7 mouse cellular contexts compared by ENCODE assay signal in genomic region chr1:171113873-171114299, GRCm38 (mm10). TPM values are rescaled to one million over a fixed set of nuclear protein-coding genes. Genes with fewer than 3 reads are reported as not detected.
DNase-seq lines count a peak whose midpoint lies in the region; ATAC-seq lines count a peak whose summit lies in the region.

Gene Cfap126 (plus strand): TSS chr1:171113918.

- no peaks in the 10 kb centered on the region for H3K27me3 ChIP-seq in embryonic facial prominence, embryonic 11.5 days (ENCODE audit: control insufficient read depth, insufficient read depth, low read length)
- no peaks in the 10 kb centered on the region for H3K27me3 ChIP-seq in limb, embryonic 12.5 days
- H3K27me3 ChIP-seq in midbrain, embryonic 13.5 days = peaks cover 6% of the 10 kb centered on the region; the same call in 1 of the 2 replicates

- peak; percentile 60 for ATAC-seq in embryonic facial prominence, embryonic 11.5 days (replicated peaks; ENCODE audit: insufficient number of reproducible peaks, low FRiP score, low TSS enrichment, low read depth)
- 0 out of 2 replicates have a peak, but pooled peaks have one; percentile 16 for ATAC-seq in limb, embryonic 12.5 days (ENCODE audit: insufficient number of reproducible peaks, insufficient read depth, low FRiP score, low TSS enrichment, low read depth)
- peak; percentile 44 for ATAC-seq in midbrain, embryonic 13.5 days

- H3K36me3 ChIP-seq in embryonic facial prominence, embryonic 11.5 days (replicated peaks; ENCODE audit: control insufficient read depth, insufficient read depth, low read depth, low read length) = no peaks in the 10 kb centered on the region
- H3K36me3 ChIP-seq in limb, embryonic 12.5 days = no peaks in the 10 kb centered on the region
- no peaks in the 10 kb centered on the region for H3K36me3 ChIP-seq in midbrain, embryonic 13.5 days

- H3K9me3 ChIP-seq in embryonic facial prominence, embryonic 11.5 days (replicated peaks; ENCODE audit: control insufficient read depth, low read length) = no peaks in the 10 kb centered on the region
- H3K9me3 ChIP-seq in limb, embryonic 12.5 days = no peaks in the 10 kb centered on the region
- no peaks in the 10 kb centered on the region for H3K9me3 ChIP-seq in midbrain, embryonic 13.5 days

- H3K27ac ChIP-seq in embryonic facial prominence, embryonic 11.5 days (replicated peaks; ENCODE audit: low read depth, low read length) = peak within 1 kb of the TSS; percentile 5; the same call in 1 of the 2 replicates
- H3K27ac ChIP-seq in limb, embryonic 12.5 days = peak within 1 kb of the TSS; percentile 82
- H3K27ac ChIP-seq in midbrain, embryonic 13.5 days = peak within 1 kb of the TSS; percentile 44

- under 1% methylated on average over 24 of the region's 24 CpGs for WGBS in embryonic facial prominence, embryonic 11.5 days
- WGBS in limb, embryonic 12.5 days = under 1% methylated on average over 24 of the region's 24 CpGs
- under 1% methylated on average over 24 of the region's 24 CpGs for WGBS in midbrain, embryonic 13.5 days

- peak within 1 kb of the TSS; percentile 52 for H3K4me3 ChIP-seq in embryonic facial prominence, embryonic 11.5 days (ENCODE audit: low read depth, low read length)
- peak within 1 kb of the TSS; percentile 57 for H3K4me3 ChIP-seq in limb, embryonic 12.5 days (replicated peaks)
- H3K4me3 ChIP-seq in midbrain, embryonic 13.5 days (replicated peaks) = peak within 1 kb of the TSS; percentile 48

- no peaks in the 10 kb centered on the region for H3K4me1 ChIP-seq in embryonic facial prominence, embryonic 11.5 days (ENCODE audit: control insufficient read depth, insufficient read depth, low read length)
- peaks cover 9% of the 10 kb centered on the region for H3K4me1 ChIP-seq in limb, embryonic 12.5 days (replicated peaks)
- peaks cover 16% of the 10 kb centered on the region for H3K4me1 ChIP-seq in midbrain, embryonic 13.5 days (replicated peaks)

- H3K9ac ChIP-seq in embryonic facial prominence, embryonic 11.5 days (replicated peaks; ENCODE audit: low read length) = peak within 1 kb of the TSS; percentile 74
- peak within 1 kb of the TSS; percentile 67 for H3K9ac ChIP-seq in limb, embryonic 12.5 days (replicated peaks)
- H3K9ac ChIP-seq in midbrain, embryonic 13.5 days (replicated peaks) = peak within 1 kb of the TSS; percentile 69

- peak within 1 kb of the TSS; percentile 80 for H3K4me2 ChIP-seq in embryonic facial prominence, embryonic 11.5 days (ENCODE audit: low read depth, low read length)
- H3K4me2 ChIP-seq in limb, embryonic 12.5 days = peak within 1 kb of the TSS; percentile 73
- peak within 1 kb of the TSS; percentile 72 for H3K4me2 ChIP-seq in midbrain, embryonic 13.5 days (replicated peaks)

- DNase-seq in adrenal gland, postnatal 10 days = peak; percentile 90
- peak; percentile 67 for DNase-seq in embryonic facial prominence, embryonic 11.5 days (ENCODE audit: low spot score)
- DNase-seq in heart, adult 18-20 months = peak; percentile 92 to 96
- DNase-seq in kidney, adult 18-20 months = peak; percentile 88
- DNase-seq in spleen, adult 12 weeks (ENCODE audit: low spot score) = peak; percentile 50

RNA-seq across cellular contexts. Expression of gene Cfap126, which starts in this region (rescaled TPM):
- total RNA-seq in adrenal gland, postnatal 10 days (2021) = 1 to 10 TPM in 1 of 2 experiments, under 1 TPM in 1; 0.51 to 1.3 TPM
- polyA plus RNA-seq in embryonic facial prominence, embryonic 11.5 days (2014; fragmentation: Nextera tagmentation; extraction: Ambion mirVana) = 1.4 and 1.7 TPM in 2 replicates
- total RNA-seq in heart, adult 18-20 months (2021) = 1 to 10 TPM in 1 of 2 experiments, under 1 TPM in 1; 0.60 to 1.4 TPM
- polyA plus RNA-seq in limb, embryonic 12.5 days (2016; fragmentation: Nextera tagmentation; extraction: Ambion mirVana) = 1.5 and 1.6 TPM in 2 replicates
- 2.0 and 3.7 TPM in 2 replicates for polyA plus RNA-seq in midbrain, embryonic 13.5 days (2015; fragmentation: Nextera tagmentation; extraction: Ambion mirVana)

Comparison
In these comparisons a context has a peak if more than half of its experiments do, and no peak if none do; other contexts are left out.
1. Peak in every context shown above with its lines: DNase-seq, ATAC-seq, H3K4me3 ChIP-seq and H3K27ac ChIP-seq.
2. H3K27ac ChIP-seq: peak in every context shown above with its lines; median percentile 82 in limb, embryonic 12.5 days; 44 in midbrain, embryonic 13.5 days; 5 in embryonic facial prominence, embryonic 11.5 days.